Mouse (Mus musculus) hindbrain, embryonic 10.5 days (tissue): ENCODE data around the gene Fuk. TPM values are rescaled to one million over a fixed set of nuclear protein-coding genes. Genes with fewer than 3 reads are reported as not detected.

Experiments
- DNase-seq: peaks from one replicate; pipeline ENCODE4 v3.0.0-alpha.2; 2017; ENCODE audit warnings: low spot score
- H3K27ac ChIP-seq: fragments of 300-500 bp; sonication (generic); 2 replicates; pipeline ENCODE4 v1.5.1; 2016; ENCODE audit warnings: mild to moderate bottlenecking, moderate library complexity
- H3K27me3 ChIP-seq: fragments of 300-500 bp; sonication (generic); 2 replicates; pipeline ENCODE4 v1.6.1; 2016; ENCODE audit warnings: mild to moderate bottlenecking; ENCODE audit not compliant: poor library complexity, insufficient read depth, severe bottlenecking
- H3K36me3 ChIP-seq: fragments of 300-500 bp; sonication (generic); 2 replicates; pipeline ENCODE4 v1.6.1; 2016; ENCODE audit warnings: mild to moderate bottlenecking, moderate library complexity
- H3K4me1 ChIP-seq: fragments of 300-500 bp; sonication (generic); replicated peaks from 2 replicates; pipeline ENCODE4 v1.6.1; 2016; ENCODE audit warnings: mild to moderate bottlenecking
- H3K4me3 ChIP-seq: fragments of 300-500 bp; sonication (generic); 2 replicates; pipeline ENCODE4 v1.5.1; 2016; ENCODE audit warnings: mild to moderate bottlenecking, moderate library complexity
- H3K9me3 ChIP-seq: fragments of 300-500 bp; sonication (generic); 2 replicates; pipeline ENCODE4 v1.6.1; 2016; ENCODE audit warnings: mild to moderate bottlenecking, moderate library complexity
- WGBS: fragments of 180-500 bp; shearing (Covaris S2); methylation state at CpG from one replicate; pipeline ENCODE4 v1.1.7; 2016; 5-methylcytosine and 5-hydroxymethylcytosine counted together
- polyA plus RNA-seq: library from polyadenylated mRNA; unstranded; fragments of >200 nt; fragmentation: Nextera tagmentation; extraction: Ambion mirVana; gene quantifications from 2 replicates; pipeline ENCODE4 v1.2.1, GENCODE M21; 2016

Gene Fuk
- 11.3 and 12.4 TPM in 2 replicates for polyA plus RNA-seq

- Histone ChIP-seq H3K27me3 (no peaks in the 10 kb centered on the region), H3K4me3 (peak within 1 kb of the TSS; percentile 85), H3K9me3 (no peaks in the 10 kb centered on the region), H3K27ac (peak within 1 kb of the TSS; percentile 85), H3K36me3 (peaks cover 20% of the 10 kb centered on the region), H3K4me1 (peaks cover 15% of the 10 kb centered on the region)
- peak; percentile 75 for DNase-seq
- 3% methylated on average over 30 of the region's 30 CpGs for WGBS
These were observed at the start of gene Fuk for GRCm38 (mm10) chr8:110901839-110902578. Fuk (minus strand) TSS chr8:110902488.

- no peak for DNase-seq
- no peaks in the 10 kb centered on the region for H3K9me3 ChIP-seq
- peaks cover 3% of the 10 kb centered on the region; the same call in 1 of the 2 replicates for H3K4me1 ChIP-seq
- peaks cover 28% of the 10 kb centered on the region for H3K36me3 ChIP-seq
- H3K27ac ChIP-seq: no peak overlapping the region
- no peak overlapping the region for H3K4me3 ChIP-seq
- 90% methylated on average over 17 of the region's 17 CpGs for WGBS
- H3K27me3 ChIP-seq: no peaks in the 10 kb centered on the region
These were observed 47.8 kb upstream of the Fuk start for GRCm38 (mm10) chr8:110950065-110950484.

- Histone ChIP-seq H3K4me3 (no peak overlapping the region), H3K27ac (no peak overlapping the region), H3K36me3 (0 out of 2 replicates have a peak, but pooled peaks cover 3% of the 10 kb centered on the region), H3K27me3 (no peaks in the 10 kb centered on the region), H3K9me3 (no peaks in the 10 kb centered on the region), H3K4me1 (peaks cover 18% of the 10 kb centered on the region)
- WGBS: 81% methylated on average over 4 of the region's 4 CpGs
- DNase-seq: no peak
These were observed 43.4 kb upstream of the Fuk start for GRCm38 (mm10) chr8:110945716-110946115.

DNA sequence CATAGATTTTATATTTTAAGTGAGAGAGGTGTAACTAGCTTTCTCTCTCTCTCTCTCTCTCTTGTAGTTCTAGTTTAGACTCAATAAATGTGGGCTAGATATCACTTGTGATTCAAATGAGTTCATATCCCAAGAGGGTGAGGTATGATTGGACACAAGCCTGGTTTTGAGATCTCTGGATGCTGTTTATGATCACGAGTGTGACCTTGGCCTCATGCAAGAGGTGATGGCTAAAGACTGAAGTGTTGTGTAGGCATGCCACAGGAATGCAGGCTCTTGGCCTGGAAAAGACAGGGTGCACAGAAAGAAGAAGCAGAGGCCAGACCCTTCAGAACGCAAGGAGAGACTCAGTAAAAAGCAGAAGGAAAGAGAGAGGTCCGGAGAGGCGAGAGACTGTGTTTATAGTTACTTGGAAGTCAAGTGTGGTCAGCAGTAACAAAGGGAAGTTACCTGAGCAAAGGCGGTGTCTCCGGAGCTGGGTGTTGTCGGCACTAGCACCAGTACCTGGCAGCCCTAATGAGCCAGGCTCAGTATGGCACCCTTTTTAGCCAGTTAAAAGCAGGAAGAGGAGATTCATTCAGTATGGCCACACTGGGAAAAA, 42.1 kb upstream of the Fuk start:
- no peak overlapping the region for H3K27ac ChIP-seq
- DNase-seq: no peak
- no peaks in the 10 kb centered on the region for H3K9me3 ChIP-seq
- H3K27me3 ChIP-seq: no peaks in the 10 kb centered on the region
- WGBS: 90% methylated on average over 7 of the region's 7 CpGs
- 0 out of 2 replicates have a peak, but pooled peaks cover 3% of the 10 kb centered on the region for H3K36me3 ChIP-seq
- peaks cover 16% of the 10 kb centered on the region for H3K4me1 ChIP-seq
- H3K4me3 ChIP-seq: no peak overlapping the region

- Histone ChIP-seq H3K4me3 (no peak overlapping the region), H3K27me3 (no peaks in the 10 kb centered on the region), H3K27ac (no peak overlapping the region), H3K4me1 (peaks cover 16% of the 10 kb centered on the region), H3K9me3 (no peaks in the 10 kb centered on the region), H3K36me3 (peaks cover 9% of the 10 kb centered on the region; the same call in 1 of the 2 replicates)
- WGBS: 72% methylated on average over 10 of the region's 10 CpGs
- DNase-seq: peak; percentile 11
These were observed 39.2 kb upstream of the Fuk start for GRCm38 (mm10) chr8:110941453-110941948.

DNA sequence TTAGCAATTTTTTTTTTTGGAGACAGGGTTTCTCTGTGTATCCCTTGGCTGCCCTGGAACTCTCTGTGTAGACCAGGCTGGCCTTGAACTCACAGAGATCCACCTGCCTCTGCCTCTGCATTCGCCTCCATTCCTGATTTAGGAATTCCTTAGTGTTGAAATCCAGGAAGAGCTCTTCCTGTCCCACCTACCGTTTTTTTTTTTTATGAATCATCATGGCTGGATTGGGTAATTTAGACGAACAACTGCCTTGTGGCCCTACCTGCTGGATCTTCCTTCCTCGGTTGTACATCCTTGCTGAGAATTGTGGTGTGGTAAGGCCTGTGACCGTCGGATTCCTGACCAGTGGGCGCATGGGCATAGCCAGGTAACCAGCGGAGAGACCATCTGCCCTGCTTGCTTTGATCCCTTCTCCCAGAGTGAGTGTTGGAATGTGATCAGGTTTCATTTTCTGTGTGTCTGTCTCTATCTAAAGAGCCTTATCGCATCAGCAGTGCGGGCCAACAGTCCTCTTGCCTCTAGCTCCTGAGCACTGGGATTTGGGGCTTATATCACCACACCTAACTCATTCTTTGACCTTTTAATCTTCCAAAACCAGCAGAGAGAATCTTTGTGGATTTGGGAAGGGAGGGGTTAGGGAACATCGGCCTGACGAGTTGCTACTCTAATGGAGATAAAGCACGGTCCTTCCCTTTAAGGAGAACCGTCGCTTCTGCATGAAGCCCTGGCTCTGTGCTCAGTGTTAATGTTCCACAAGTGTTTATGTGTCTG, 38.6 kb upstream of the Fuk start:
- Histone ChIP-seq H3K9me3 (no peaks in the 10 kb centered on the region), H3K4me1 (peaks cover 16% of the 10 kb centered on the region), H3K4me3 (no peak overlapping the region), H3K36me3 (peaks cover 9% of the 10 kb centered on the region; the same call in 1 of the 2 replicates), H3K27me3 (no peaks in the 10 kb centered on the region), H3K27ac (no peak overlapping the region)
- 91% methylated on average over 15 of the region's 15 CpGs for WGBS
- no peak for DNase-seq

- H3K27me3 ChIP-seq: no peaks in the 10 kb centered on the region
- H3K9me3 ChIP-seq: no peaks in the 10 kb centered on the region
- no peak overlapping the region for H3K4me3 ChIP-seq
- H3K27ac ChIP-seq: no peak overlapping the region
- DNase-seq: no peak
- WGBS: 89% methylated on average over 6 of the region's 6 CpGs
- H3K36me3 ChIP-seq: peaks cover 14% of the 10 kb centered on the region; the same call in 1 of the 2 replicates
- peaks cover 16% of the 10 kb centered on the region for H3K4me1 ChIP-seq
These were observed 36.7 kb upstream of the Fuk start for GRCm38 (mm10) chr8:110938882-110939589.

GRCm38 (mm10) chr8:110936217-110936616, 33.9 kb upstream of the Fuk start:
- WGBS: 96% methylated on average over 12 of the region's 12 CpGs
- peaks cover 12% of the 10 kb centered on the region for H3K36me3 ChIP-seq
- no peak overlapping the region for H3K4me3 ChIP-seq
- no peaks in the 10 kb centered on the region for H3K9me3 ChIP-seq
- H3K27ac ChIP-seq: no peak overlapping the region
- DNase-seq: no peak
- H3K4me1 ChIP-seq: peaks cover 12% of the 10 kb centered on the region; the same call in 1 of the 2 replicates
- H3K27me3 ChIP-seq: no peaks in the 10 kb centered on the region

GRCm38 (mm10) chr8:110933272-110933671, 31.0 kb upstream of the Fuk start:
- H3K27me3 ChIP-seq: no peaks in the 10 kb centered on the region
- H3K27ac ChIP-seq: no peak overlapping the region
- H3K36me3 ChIP-seq: peaks cover 27% of the 10 kb centered on the region
- H3K4me1 ChIP-seq: peaks cover 17% of the 10 kb centered on the region
- H3K4me3 ChIP-seq: no peak overlapping the region
- 97% methylated on average over 2 of the region's 2 CpGs for WGBS
- no peaks in the 10 kb centered on the region for H3K9me3 ChIP-seq
- no peak for DNase-seq

GRCm38 (mm10) chr8:110932444-110932843, 30.2 kb upstream of the Fuk start:
- H3K4me1 ChIP-seq: peaks cover 23% of the 10 kb centered on the region
- H3K4me3 ChIP-seq: no peak overlapping the region
- H3K9me3 ChIP-seq: no peaks in the 10 kb centered on the region
- whole genome bisulfite sequencing: 83% methylated on average over 3 of the region's 3 CpGs
- no peak for DNase-seq
- no peak overlapping the region for H3K27ac ChIP-seq
- H3K36me3 ChIP-seq: peaks cover 23% of the 10 kb centered on the region
- H3K27me3 ChIP-seq: no peaks in the 10 kb centered on the region

GRCm38 (mm10) chr8:110931176-110931939, 29.1 kb upstream of the Fuk start:
- 70% methylated on average over 12 of the region's 12 CpGs for WGBS
- H3K27me3 ChIP-seq: no peaks in the 10 kb centered on the region
- no peak overlapping the region for H3K4me3 ChIP-seq
- no peaks in the 10 kb centered on the region for H3K9me3 ChIP-seq
- no peak for DNase-seq
- peaks cover 21% of the 10 kb centered on the region for H3K36me3 ChIP-seq
- peaks cover 28% of the 10 kb centered on the region for H3K4me1 ChIP-seq
- 0 out of 2 replicates have a peak overlapping the region, but pooled peaks have one; percentile 24 for H3K27ac ChIP-seq
